Mouse (Mus musculus): ENCODE data around the gene Tgfb2. TPM values are rescaled to one million over a fixed set of nuclear protein-coding genes. Genes with fewer than 3 reads are reported as not detected.

Gene Tgfb2
- polyA plus RNA-seq, 1 experiment from 2014 or later = 0.99 TPM

GRCm38 (mm10) chr1:186728778-186729177, 23.0 kb upstream of the Tgfb2 start:
- Histone ChIP-seq H3K27me3 (ENCODE audit: insufficient read depth, low read length) (no peaks in the 10 kb centered on the region), H3K4me3 (ENCODE audit: low read depth, low read length) (no peak overlapping the region), H3K36me3 (replicated peaks; ENCODE audit: insufficient read depth, low read length) (no peaks in the 10 kb centered on the region), H3K9ac (replicated peaks) (no peak overlapping the region), H3K27ac (ENCODE audit: low read depth) (no peak overlapping the region), H3K4me2 (ENCODE audit: low read depth, low read length) (no peak overlapping the region), H3K4me1 (ENCODE audit: insufficient read depth) (no peaks in the 10 kb centered on the region), H3K9me3 (ENCODE audit: low read length) (no peaks in the 10 kb centered on the region)
- no peak for TF ChIP-seq CTCF (IDR thresholded peaks at IDR 0.05; ENCODE audit: low read depth)
- TF ChIP-seq EP300 (IDR thresholded peaks at IDR 0.05; ENCODE audit: low read depth) = no peak
- ATAC-seq (peak; percentile 36), DNase-seq (no peak)
- 62% methylated on average over 4 of the region's 4 CpGs for WGBS (ENCODE audit: insufficient replicate concordance)

- no peak for TF ChIP-seq EP300 (IDR thresholded peaks at IDR 0.05; ENCODE audit: low read depth)
- no peak for TF ChIP-seq CTCF (IDR thresholded peaks at IDR 0.05; ENCODE audit: low read depth)
- Histone ChIP-seq H3K4me2 (ENCODE audit: low read depth, low read length) (no peak overlapping the region), H3K4me1 (ENCODE audit: insufficient read depth) (no peaks in the 10 kb centered on the region), H3K36me3 (replicated peaks; ENCODE audit: insufficient read depth, low read length) (no peaks in the 10 kb centered on the region; the same call in 1 of the 2 replicates), H3K9ac (replicated peaks) (no peak overlapping the region), H3K27ac (ENCODE audit: low read depth) (no peak overlapping the region), H3K27me3 (ENCODE audit: insufficient read depth, low read length) (no peaks in the 10 kb centered on the region), H3K4me3 (ENCODE audit: low read depth, low read length) (no peak overlapping the region), H3K9me3 (ENCODE audit: low read length) (no peaks in the 10 kb centered on the region)
- DNase-seq (no peak), ATAC-seq (no peak)
- 87% methylated on average over 7 of the region's 7 CpGs for WGBS (ENCODE audit: insufficient replicate concordance)
Measured at GRCm38 (mm10) chr1:186726117-186726516, 20.3 kb upstream of the Tgfb2 start.

DNA sequence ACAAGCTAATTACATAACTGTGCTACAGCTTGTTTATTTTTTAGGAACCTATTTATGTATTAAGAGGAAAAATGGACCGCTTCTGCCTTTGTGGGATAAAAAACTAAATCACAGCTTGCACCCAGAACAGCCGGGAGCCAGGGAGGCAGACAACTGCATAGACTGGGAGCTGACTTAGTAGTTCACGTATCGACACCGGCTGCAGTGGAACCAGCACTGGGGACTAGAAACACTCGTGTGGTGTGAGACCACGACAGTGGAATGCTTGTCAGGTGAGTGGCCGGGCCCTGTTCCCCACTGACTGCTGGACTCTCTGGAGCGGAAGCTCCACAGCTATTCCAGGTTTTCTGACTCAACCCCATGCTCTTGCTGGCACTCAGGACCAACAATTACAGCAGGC, 16.5 kb upstream of the Tgfb2 start:
- Histone ChIP-seq H3K27me3 (ENCODE audit: insufficient read depth, low read length) (no peaks in the 10 kb centered on the region), H3K4me3 (ENCODE audit: low read depth, low read length) (no peak overlapping the region), H3K4me2 (ENCODE audit: low read depth, low read length) (no peak overlapping the region), H3K4me1 (ENCODE audit: insufficient read depth) (no peaks in the 10 kb centered on the region), H3K9me3 (ENCODE audit: low read length) (no peaks in the 10 kb centered on the region), H3K27ac (ENCODE audit: low read depth) (no peak overlapping the region), H3K9ac (replicated peaks) (no peak overlapping the region), H3K36me3 (replicated peaks; ENCODE audit: insufficient read depth, low read length) (peaks cover 8% of the 10 kb centered on the region)
- ATAC-seq (no peak), DNase-seq (no peak)
- no peak for TF ChIP-seq EP300 (IDR thresholded peaks at IDR 0.05; ENCODE audit: low read depth)
- TF ChIP-seq CTCF (IDR thresholded peaks at IDR 0.05; ENCODE audit: low read depth) = no peak
- WGBS (ENCODE audit: insufficient replicate concordance) = 81% methylated on average over 9 of the region's 9 CpGs

GRCm38 (mm10) chr1:186721846-186722245, 16.1 kb upstream of the Tgfb2 start:
- ATAC-seq (peak; percentile 66; the same call in 1 of the 2 replicates), DNase-seq (peak; percentile 84)
- Histone ChIP-seq H3K4me2 (ENCODE audit: low read depth, low read length) (no peak overlapping the region), H3K36me3 (replicated peaks; ENCODE audit: insufficient read depth, low read length) (peaks cover 8% of the 10 kb centered on the region), H3K9ac (replicated peaks) (no peak overlapping the region), H3K4me1 (ENCODE audit: insufficient read depth) (no peaks in the 10 kb centered on the region), H3K4me3 (ENCODE audit: low read depth, low read length) (no peak overlapping the region), H3K9me3 (ENCODE audit: low read length) (no peaks in the 10 kb centered on the region), H3K27ac (ENCODE audit: low read depth) (no peak overlapping the region), H3K27me3 (ENCODE audit: insufficient read depth, low read length) (no peaks in the 10 kb centered on the region)
- 40% methylated on average over 12 of the region's 12 CpGs for WGBS (ENCODE audit: insufficient replicate concordance)
- peak; percentile 98 for TF ChIP-seq CTCF (IDR thresholded peaks at IDR 0.05; ENCODE audit: low read depth)
- no peak for TF ChIP-seq EP300 (IDR thresholded peaks at IDR 0.05; ENCODE audit: low read depth)

DNA sequence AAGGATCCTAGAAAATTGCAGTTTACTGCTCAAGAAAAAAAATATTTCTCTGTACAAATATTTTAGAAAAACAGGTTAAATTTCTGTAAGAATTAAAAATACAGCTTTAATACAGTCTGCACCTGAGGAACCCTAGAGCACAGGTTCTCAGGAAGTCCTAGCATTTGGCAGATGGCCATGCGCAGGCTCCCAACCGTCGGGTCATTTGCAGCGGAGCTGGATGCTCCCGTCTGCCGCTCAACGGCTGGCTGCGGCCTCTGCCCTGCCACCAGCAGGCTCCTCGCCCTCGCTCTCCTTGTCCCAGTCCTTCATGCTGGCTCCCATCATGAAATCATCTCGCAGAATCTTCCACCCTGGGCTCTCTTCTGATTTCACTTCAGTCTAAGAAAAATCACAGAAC, 15.4 kb upstream of the Tgfb2 start:
- ATAC-seq = no peak
- TF ChIP-seq CTCF (IDR thresholded peaks at IDR 0.05; ENCODE audit: low read depth) = no peak
- TF ChIP-seq EP300 (IDR thresholded peaks at IDR 0.05; ENCODE audit: low read depth) = no peak
- Histone ChIP-seq H3K27ac (ENCODE audit: low read depth) (no peak overlapping the region), H3K36me3 (replicated peaks; ENCODE audit: insufficient read depth, low read length) (peaks cover 8% of the 10 kb centered on the region), H3K9me3 (ENCODE audit: low read length) (no peaks in the 10 kb centered on the region), H3K4me3 (ENCODE audit: low read depth, low read length) (no peak overlapping the region), H3K4me1 (ENCODE audit: insufficient read depth) (no peaks in the 10 kb centered on the region), H3K9ac (replicated peaks) (no peak overlapping the region), H3K27me3 (ENCODE audit: insufficient read depth, low read length) (no peaks in the 10 kb centered on the region), H3K4me2 (ENCODE audit: low read depth, low read length) (no peak overlapping the region)
- no peak for DNase-seq
- 85% methylated on average over 11 of the region's 11 CpGs for WGBS (ENCODE audit: insufficient replicate concordance)

- Histone ChIP-seq H3K9ac (replicated peaks) (no peak overlapping the region), H3K4me3 (ENCODE audit: low read depth, low read length) (no peak overlapping the region), H3K4me2 (ENCODE audit: low read depth, low read length) (no peak overlapping the region), H3K4me1 (ENCODE audit: insufficient read depth) (no peaks in the 10 kb centered on the region), H3K27ac (ENCODE audit: low read depth) (no peak overlapping the region), H3K27me3 (ENCODE audit: insufficient read depth, low read length) (no peaks in the 10 kb centered on the region), H3K9me3 (ENCODE audit: low read length) (no peaks in the 10 kb centered on the region), H3K36me3 (replicated peaks; ENCODE audit: insufficient read depth, low read length) (peaks cover 8% of the 10 kb centered on the region)
- ATAC-seq (no peak), DNase-seq (no peak)
- TF ChIP-seq CTCF (IDR thresholded peaks at IDR 0.05; ENCODE audit: low read depth) = peak; percentile 37
- no peak for TF ChIP-seq EP300 (IDR thresholded peaks at IDR 0.05; ENCODE audit: low read depth)
- 87% methylated on average over 9 of the region's 9 CpGs for WGBS (ENCODE audit: insufficient replicate concordance)
Measured at GRCm38 (mm10) chr1:186719708-186720107, 13.9 kb upstream of the Tgfb2 start.

DNA sequence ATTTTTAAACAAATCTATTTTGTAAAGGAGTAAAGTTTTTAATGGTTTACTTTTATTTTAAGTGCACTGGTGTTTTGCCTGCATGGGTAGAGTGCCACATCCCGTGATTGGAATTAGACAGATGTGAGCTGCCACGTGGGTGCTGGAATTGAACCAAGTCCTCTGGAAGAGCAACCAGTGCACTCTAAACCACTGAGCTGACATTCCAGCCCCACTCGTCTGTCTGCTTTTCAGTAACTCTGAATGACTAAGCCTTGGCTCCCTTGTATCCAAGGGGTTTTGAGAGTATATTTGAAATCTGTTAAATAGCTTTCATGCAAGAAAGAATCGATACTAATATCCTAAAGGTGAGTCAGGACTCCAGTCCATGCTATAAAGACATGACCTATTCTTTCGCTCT, 13.1 kb upstream of the Tgfb2 start:
- no peak for DNase-seq
- Histone ChIP-seq H3K4me1 (ENCODE audit: insufficient read depth) (no peaks in the 10 kb centered on the region), H3K27ac (ENCODE audit: low read depth) (no peak overlapping the region), H3K27me3 (ENCODE audit: insufficient read depth, low read length) (no peaks in the 10 kb centered on the region), H3K9me3 (ENCODE audit: low read length) (no peaks in the 10 kb centered on the region), H3K4me2 (ENCODE audit: low read depth, low read length) (no peak overlapping the region), H3K4me3 (ENCODE audit: low read depth, low read length) (no peak overlapping the region), H3K36me3 (replicated peaks; ENCODE audit: insufficient read depth, low read length) (peaks cover 8% of the 10 kb centered on the region), H3K9ac (replicated peaks) (no peak overlapping the region)
- WGBS (ENCODE audit: insufficient replicate concordance) = 79% methylated on average over 5 of the region's 5 CpGs
- ATAC-seq = no peak
- no peak for TF ChIP-seq EP300 (IDR thresholded peaks at IDR 0.05; ENCODE audit: low read depth)
- TF ChIP-seq CTCF (IDR thresholded peaks at IDR 0.05; ENCODE audit: low read depth) = no peak
